Mouse (Mus musculus): Measurements from ENCODE around the gene Usp39. TPM values are rescaled to one million over a fixed set of nuclear protein-coding genes. Genes with fewer than 3 reads are reported as not detected.

Gene Usp39
- polyA plus RNA-seq, 1 experiment, result 33.4 TPM

DNA sequence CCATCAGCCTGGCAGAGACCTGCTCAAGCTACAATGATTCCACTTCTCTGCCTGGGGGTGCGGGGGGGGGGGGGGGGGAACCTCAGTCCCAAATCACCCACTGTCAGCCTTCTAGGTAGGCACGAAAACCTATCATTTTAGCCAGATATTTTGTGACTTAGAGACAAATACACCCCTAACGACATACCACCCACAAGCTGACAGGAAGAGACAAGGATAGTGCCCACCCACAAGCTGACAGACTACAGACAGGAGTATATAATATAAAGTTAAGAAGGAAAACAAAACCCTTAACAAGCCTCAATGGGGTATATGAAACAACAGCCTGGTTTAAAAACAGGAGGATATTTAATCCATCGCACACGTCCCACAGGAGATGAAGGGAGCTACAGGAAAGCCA lies 26.5 kb downstream of the Usp39 start:
- Histone ChIP-seq H3K4me1 (ENCODE audit: control insufficient read depth, insufficient read depth, low read length) (no peaks in the 10 kb centered on the region), H3K4me3 (ENCODE audit: insufficient read depth, low read length) (no peak overlapping the region), H3K27ac (ENCODE audit: insufficient read depth, low read length) (no peak overlapping the region)
- TF ChIP-seq CTCF (IDR thresholded peaks at IDR 0.05; ENCODE audit: extremely low read depth, insufficient read depth, low read length), result no peak
- no peak for TF ChIP-seq POLR2A (IDR thresholded peaks at IDR 0.05; ENCODE audit: extremely low read depth, insufficient read depth, low read length)

- TF ChIP-seq CTCF (IDR thresholded peaks at IDR 0.05; ENCODE audit: extremely low read depth, insufficient read depth, low read length) (no peak), POLR2A (IDR thresholded peaks at IDR 0.05; ENCODE audit: extremely low read depth, insufficient read depth, low read length) (no peak)
- Histone ChIP-seq H3K4me1 (ENCODE audit: control insufficient read depth, insufficient read depth, low read length) (no peaks in the 10 kb centered on the region), H3K4me3 (ENCODE audit: insufficient read depth, low read length) (no peak overlapping the region)
Observed at GRCm38 (mm10) chr6:72316044-72316443, 28.9 kb downstream of the Usp39 start.

DNA sequence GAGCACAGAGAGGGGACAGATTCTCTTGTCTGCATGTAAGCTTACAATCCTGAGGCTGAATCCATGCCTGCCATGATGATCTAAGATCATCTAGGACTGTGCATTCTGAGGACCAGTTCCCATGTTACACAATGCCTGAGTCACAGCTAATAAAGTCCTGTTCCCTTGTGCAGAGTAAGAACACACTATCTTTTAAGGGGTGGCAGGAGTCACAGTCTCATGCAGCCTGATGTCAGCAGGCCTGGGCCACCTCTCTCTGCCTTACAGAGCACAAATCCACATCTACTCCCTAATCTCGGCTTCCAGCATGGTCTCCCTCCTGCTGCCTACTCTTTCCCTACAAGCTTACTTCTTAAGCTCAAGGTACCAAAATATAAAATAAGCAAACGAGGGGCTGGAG lies 29.6 kb downstream of the Usp39 start:
- TF ChIP-seq POLR2A (IDR thresholded peaks at IDR 0.05; ENCODE audit: extremely low read depth, insufficient read depth, low read length), result no peak
- no peak for TF ChIP-seq CTCF (IDR thresholded peaks at IDR 0.05; ENCODE audit: extremely low read depth, insufficient read depth, low read length)
- Histone ChIP-seq H3K27ac (ENCODE audit: insufficient read depth, low read length) (no peak overlapping the region), H3K4me1 (ENCODE audit: control insufficient read depth, insufficient read depth, low read length) (no peaks in the 10 kb centered on the region), H3K4me3 (ENCODE audit: insufficient read depth, low read length) (no peak overlapping the region)

More at GRCm38 (mm10) chr6:72316044-72316443, 28.9 kb downstream of the Usp39 start:
- H3K27ac ChIP-seq (ENCODE audit: insufficient read depth, low read length), result no peak overlapping the region

DNA sequence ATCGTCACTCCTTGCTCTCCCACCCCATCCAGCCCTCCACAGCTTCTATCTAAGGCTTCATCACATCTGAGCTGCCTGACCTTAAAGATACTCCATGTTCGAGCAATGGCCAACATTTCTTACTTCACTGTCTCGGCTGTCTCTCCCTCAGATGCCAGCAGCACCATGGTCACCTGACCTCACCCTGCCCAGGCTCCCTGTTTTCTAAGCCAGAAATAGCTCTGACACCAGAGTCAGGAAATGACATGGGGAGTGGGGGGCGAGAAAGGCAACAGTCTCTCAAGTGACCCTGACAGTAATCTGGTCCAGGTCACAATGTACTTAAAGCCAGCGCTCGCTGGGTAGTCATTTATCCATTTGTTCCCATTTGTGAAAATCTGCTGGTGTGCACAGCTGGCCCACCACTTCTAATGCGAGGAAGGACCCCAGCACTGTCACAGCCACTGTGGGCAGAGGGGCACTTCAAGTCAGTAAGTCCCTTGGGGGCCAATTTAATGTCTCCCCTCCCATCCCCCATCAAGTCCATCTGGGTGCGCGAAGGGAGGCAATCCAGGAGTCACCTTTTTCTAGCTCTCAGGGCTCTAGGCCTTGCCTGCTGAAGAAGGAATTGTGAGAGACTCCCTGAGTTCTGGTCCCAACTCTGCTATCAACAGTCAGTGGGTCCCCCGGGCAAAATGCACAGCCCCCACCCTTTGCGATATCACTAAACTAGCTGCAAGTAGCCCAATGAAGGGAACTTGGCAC lies 31.7 kb downstream of the Usp39 start:
- TF ChIP-seq CTCF (IDR thresholded peaks at IDR 0.05; ENCODE audit: extremely low read depth, insufficient read depth, low read length), result no peak
- no peak for TF ChIP-seq POLR2A (IDR thresholded peaks at IDR 0.05; ENCODE audit: extremely low read depth, insufficient read depth, low read length)
- Histone ChIP-seq H3K4me3 (ENCODE audit: insufficient read depth, low read length) (no peak overlapping the region), H3K27ac (ENCODE audit: insufficient read depth, low read length) (no peak overlapping the region)

DNA sequence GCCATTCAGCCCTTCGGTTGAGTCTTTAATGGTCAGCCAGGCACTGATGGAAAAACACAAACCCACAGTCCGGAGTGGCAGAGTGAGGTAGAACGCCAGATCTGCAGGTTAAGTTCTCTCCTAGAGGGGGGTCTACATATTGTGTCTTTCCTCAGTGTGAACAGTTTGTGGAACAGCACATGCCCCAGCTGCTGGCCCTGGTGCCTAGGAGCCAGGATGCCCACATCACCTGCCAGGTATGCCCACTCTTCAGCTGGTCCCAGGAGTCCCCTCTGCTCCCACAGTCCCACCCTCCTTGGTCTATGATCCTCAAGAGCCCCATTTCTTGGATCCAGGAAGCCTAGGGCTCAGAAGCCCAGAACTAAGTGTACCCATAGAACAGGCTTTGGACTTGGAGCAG lies 32.8 kb downstream of the Usp39 start:
- no peak for TF ChIP-seq POLR2A (IDR thresholded peaks at IDR 0.05; ENCODE audit: extremely low read depth, insufficient read depth, low read length)
- no peak for TF ChIP-seq CTCF (IDR thresholded peaks at IDR 0.05; ENCODE audit: extremely low read depth, insufficient read depth, low read length)
- Histone ChIP-seq H3K4me1 (ENCODE audit: control insufficient read depth, insufficient read depth, low read length) (no peaks in the 10 kb centered on the region), H3K27ac (ENCODE audit: insufficient read depth, low read length) (no peak overlapping the region), H3K4me3 (ENCODE audit: insufficient read depth, low read length) (no peak overlapping the region)

More for the DNA sequence above, 31.7 kb downstream of the Usp39 start:
- H3K4me1 ChIP-seq (ENCODE audit: control insufficient read depth, insufficient read depth, low read length), result no peaks in the 10 kb centered on the region

DNA sequence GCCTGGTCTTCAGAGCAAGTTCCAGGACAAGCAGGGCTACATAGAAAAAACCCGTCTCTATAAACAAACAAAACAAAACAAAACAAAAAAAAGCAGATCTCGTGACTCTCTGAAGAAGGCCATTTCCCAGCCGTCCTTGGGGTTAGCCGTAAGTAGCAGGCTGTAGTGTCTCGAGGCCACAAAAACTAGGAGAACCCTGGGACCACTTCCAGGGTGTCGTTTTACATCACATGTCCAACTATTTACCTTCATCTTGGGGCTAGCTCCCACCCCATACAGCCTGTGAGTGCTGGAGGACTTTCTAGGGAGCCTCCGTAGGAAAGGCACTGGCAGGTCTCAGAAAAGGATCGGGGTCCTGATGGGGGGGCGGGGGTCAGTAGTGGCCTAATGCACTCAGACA lies 41.5 kb downstream of the Usp39 start:
- Histone ChIP-seq H3K27ac (ENCODE audit: insufficient read depth, low read length) (no peak overlapping the region), H3K4me1 (ENCODE audit: control insufficient read depth, insufficient read depth, low read length) (no peaks in the 10 kb centered on the region), H3K4me3 (ENCODE audit: insufficient read depth, low read length) (no peak overlapping the region)
- TF ChIP-seq CTCF (IDR thresholded peaks at IDR 0.05; ENCODE audit: extremely low read depth, insufficient read depth, low read length) (no peak), POLR2A (IDR thresholded peaks at IDR 0.05; ENCODE audit: extremely low read depth, insufficient read depth, low read length) (no peak)

DNA sequence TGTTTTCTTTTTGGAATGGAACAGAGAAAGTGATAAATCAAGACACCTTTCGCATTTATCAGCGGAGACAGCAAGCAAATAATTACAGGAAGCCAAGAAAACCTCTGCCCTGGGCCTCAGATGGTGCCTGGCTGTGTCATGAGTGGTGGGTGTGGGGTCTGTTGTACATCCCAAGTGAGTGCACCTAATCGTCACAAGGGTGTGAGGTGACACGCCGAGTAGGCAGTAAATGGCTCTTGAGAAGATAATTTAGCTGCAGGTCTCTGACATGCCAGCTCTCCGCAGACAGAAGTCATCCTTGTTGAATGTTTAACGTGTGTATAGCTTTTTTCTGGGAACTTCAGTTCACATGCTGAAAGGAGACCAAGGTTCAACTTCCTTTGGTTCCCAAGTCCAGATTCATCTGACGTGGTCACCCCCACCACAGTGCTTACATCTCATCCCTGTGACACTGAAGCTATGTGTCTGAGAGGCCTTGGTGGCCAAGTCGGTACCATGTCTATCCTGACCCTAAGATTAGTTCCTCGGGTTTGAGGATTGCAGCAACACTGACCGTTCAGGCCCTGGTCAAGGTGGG lies 42.5 kb downstream of the Usp39 start:
- Histone ChIP-seq H3K27ac (ENCODE audit: insufficient read depth, low read length) (no peak overlapping the region), H3K4me3 (ENCODE audit: insufficient read depth, low read length) (no peak overlapping the region), H3K4me1 (ENCODE audit: control insufficient read depth, insufficient read depth, low read length) (no peaks in the 10 kb centered on the region)
- TF ChIP-seq POLR2A (IDR thresholded peaks at IDR 0.05; ENCODE audit: extremely low read depth, insufficient read depth, low read length) (no peak), CTCF (IDR thresholded peaks at IDR 0.05; ENCODE audit: extremely low read depth, insufficient read depth, low read length) (no peak)

DNA sequence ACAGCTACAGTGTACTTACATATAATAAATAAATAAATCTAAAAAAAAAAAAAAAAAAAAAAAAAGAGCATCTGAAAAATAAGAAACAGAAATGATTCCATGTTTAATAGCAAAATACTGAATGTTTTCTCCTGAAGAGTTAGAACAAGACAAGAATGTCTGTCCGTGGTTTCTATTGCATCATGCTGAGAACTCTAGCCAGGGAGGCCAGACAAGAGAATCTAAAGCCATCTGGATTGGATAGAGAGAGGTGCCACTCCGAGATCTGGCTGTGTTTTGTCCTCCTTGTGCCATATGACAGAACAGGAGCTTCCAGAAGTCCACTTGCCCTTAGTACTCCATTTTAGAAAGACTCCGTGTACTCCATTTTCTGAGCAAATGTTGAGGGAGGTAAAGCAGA lies 47.2 kb downstream of the Usp39 start:
- Histone ChIP-seq H3K4me1 (ENCODE audit: control insufficient read depth, insufficient read depth, low read length) (no peaks in the 10 kb centered on the region), H3K27ac (ENCODE audit: insufficient read depth, low read length) (no peak overlapping the region), H3K4me3 (ENCODE audit: insufficient read depth, low read length) (no peak overlapping the region)
- TF ChIP-seq CTCF (IDR thresholded peaks at IDR 0.05; ENCODE audit: extremely low read depth, insufficient read depth, low read length), result no peak

DNA sequence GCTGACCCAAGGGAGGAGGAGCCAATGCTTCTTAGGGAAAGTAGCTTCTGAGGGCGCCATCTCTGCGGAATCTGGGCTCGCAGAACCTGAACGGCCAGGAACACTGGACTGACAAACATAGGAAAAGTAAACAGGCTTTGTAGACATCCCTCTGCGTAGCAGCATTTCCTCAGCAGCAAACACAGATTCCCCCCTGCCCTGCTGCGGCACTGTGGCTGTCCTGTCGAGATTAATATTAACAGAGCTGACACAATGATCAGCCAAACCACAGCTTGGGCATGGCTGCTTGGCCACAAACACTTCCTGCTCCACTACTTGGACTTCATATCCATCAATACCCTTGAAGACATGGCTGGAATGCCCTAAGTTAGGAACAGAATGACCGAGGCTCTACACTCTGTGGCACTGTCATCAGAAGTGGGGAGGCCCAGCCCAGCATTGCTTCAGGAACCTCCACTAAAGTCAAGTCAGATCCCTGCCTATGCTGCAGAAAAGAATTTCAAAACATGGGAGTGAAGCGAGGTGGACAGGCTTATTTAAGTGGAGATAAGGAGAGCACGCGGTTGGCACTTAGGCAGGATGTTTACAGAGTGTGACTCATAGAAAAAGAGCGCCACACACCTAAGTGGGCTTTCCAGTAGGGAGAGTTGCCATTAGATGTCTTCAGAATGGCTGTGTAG lies 51.9 kb downstream of the Usp39 start:
- Histone ChIP-seq H3K4me3 (ENCODE audit: insufficient read depth, low read length) (no peak overlapping the region), H3K27ac (ENCODE audit: insufficient read depth, low read length) (no peak overlapping the region), H3K4me1 (ENCODE audit: control insufficient read depth, insufficient read depth, low read length) (no peaks in the 10 kb centered on the region)
- no peak for TF ChIP-seq CTCF (IDR thresholded peaks at IDR 0.05; ENCODE audit: extremely low read depth, insufficient read depth, low read length)

GRCm38 (mm10) chr6:72289484-72289883 lies 55.5 kb downstream of the Usp39 start:
- no peaks in the 10 kb centered on the region for H3K4me1 ChIP-seq (ENCODE audit: control insufficient read depth, insufficient read depth, low read length)
- no peak overlapping the region for H3K4me3 ChIP-seq (ENCODE audit: insufficient read depth, low read length)
- TF ChIP-seq POLR2A (IDR thresholded peaks at IDR 0.05; ENCODE audit: extremely low read depth, insufficient read depth, low read length), result no peak
- no peak for TF ChIP-seq CTCF (IDR thresholded peaks at IDR 0.05; ENCODE audit: extremely low read depth, insufficient read depth, low read length)
- H3K27ac ChIP-seq (ENCODE audit: insufficient read depth, low read length), result no peak overlapping the region
